Mouse (Mus musculus) spleen, adult 2 months (tissue): ENCODE measurements around the gene Hivep3. TPM values are rescaled to one million over a fixed set of nuclear protein-coding genes. Genes with fewer than 3 reads are reported as not detected.

Experiments
- DNase-seq, 2 experiments: peaks; one replicate each; pipeline versions ENCODE4 v3.0.0 to v3.0.0-alpha.2; 2012 to 2021; ENCODE audit warnings: low spot score in 2 of 2, low read depth in 1 of 2
- H3K27ac ChIP-seq: fragments of 200-500 bp; 2 replicates; pipeline ENCODE4 v1.5.1; 2012; ENCODE audit warnings: low read length, inconsistent platforms; ENCODE audit not compliant: insufficient read depth
- H3K27me3 ChIP-seq: fragments of 200-500 bp; 2 replicates; pipeline ENCODE4 v1.6.1; 2012; ENCODE audit warnings: mild to moderate bottlenecking, moderate library complexity, low read length, inconsistent platforms; ENCODE audit not compliant: control insufficient read depth, insufficient read depth
- H3K36me3 ChIP-seq: fragments of 200-500 bp; 2 replicates; pipeline ENCODE4 v1.6.1; 2012; ENCODE audit warnings: mild to moderate bottlenecking, low read length, inconsistent platforms; ENCODE audit not compliant: control insufficient read depth, insufficient read depth
- H3K4me1 ChIP-seq: fragments of 200-500 bp; 2 replicates; pipeline ENCODE4 v1.6.1; 2011; ENCODE audit warnings: inconsistent platforms; ENCODE audit not compliant: control insufficient read depth, insufficient read depth, insufficient read length
- H3K4me3 ChIP-seq: fragments of 200-500 bp; 2 replicates; pipeline ENCODE4 v1.5.1; 2011; ENCODE audit warnings: mild to moderate bottlenecking, inconsistent platforms; ENCODE audit not compliant: insufficient read depth, insufficient read length; ENCODE audit errors: extremely low read depth
- CTCF ChIP-seq: fragments of 200-500 bp; IDR thresholded peaks from 2 replicates; pipeline ENCODE4 v1.5.1; 2011; ENCODE audit warnings: mild to moderate bottlenecking, inconsistent platforms; ENCODE audit not compliant: insufficient read depth, insufficient read length, insufficient replicate concordance; ENCODE audit errors: extremely low read depth
- POLR2A ChIP-seq: fragments of 200-500 bp; IDR thresholded peaks from 2 replicates; pipeline ENCODE4 v1.6.1; 2011; ENCODE audit warnings: low read depth, low read length, inconsistent platforms
- WGBS: fragments of 180-500 bp; shearing (Covaris S2); methylation state at CpG from one replicate; pipeline ENCODE4 v1.1.7; 2018; 5-methylcytosine and 5-hydroxymethylcytosine counted together
- polyA plus RNA-seq: library from polyadenylated mRNA; depleted of rRNA; stranded (reverse); fragments of >200 nt; gene quantifications from 2 replicates; pipeline ENCODE4 v1.2.3, GENCODE M21; 2012

The Hivep3 gene
- polyA plus RNA-seq, 1 experiment = 8.7 TPM

GRCm38 (mm10) chr4:119833884-119834283 is 100.3 kb downstream of the Hivep3 start:
- WGBS = 58% methylated on average over 5 of the region's 5 CpGs
- Histone ChIP-seq H3K36me3 (no peaks in the 10 kb centered on the region), H3K27ac (no peak overlapping the region), H3K4me1 (peaks cover 1% of the 10 kb centered on the region; the same call in 1 of the 2 replicates), H3K27me3 (no peaks in the 10 kb centered on the region), H3K4me3 (no peak overlapping the region)
- no peak for TF ChIP-seq POLR2A
- no peak for TF ChIP-seq CTCF
- DNase-seq = no peak

GRCm38 (mm10) chr4:119836181-119836580 is 102.6 kb downstream of the Hivep3 start:
- no peak for TF ChIP-seq POLR2A
- no peak for TF ChIP-seq CTCF
- WGBS = 79% methylated on average over 3 of the region's 3 CpGs
- no peaks in the 10 kb centered on the region for H3K36me3 ChIP-seq
- no peak for DNase-seq
- no peak overlapping the region for H3K4me3 ChIP-seq
- no peak overlapping the region for H3K27ac ChIP-seq
- no peaks in the 10 kb centered on the region for H3K27me3 ChIP-seq
- H3K4me1 ChIP-seq = no peaks in the 10 kb centered on the region; the same call in 1 of the 2 replicates

- 97% methylated on average over 1 of the region's 1 CpGs for WGBS
- no peaks in the 10 kb centered on the region; the same call in 1 of the 2 replicates for H3K4me1 ChIP-seq
- no peak for DNase-seq
- TF ChIP-seq POLR2A = no peak
- no peak for TF ChIP-seq CTCF
- H3K27me3 ChIP-seq = no peaks in the 10 kb centered on the region
- no peak overlapping the region for H3K4me3 ChIP-seq
- no peak overlapping the region for H3K27ac ChIP-seq
- H3K36me3 ChIP-seq = no peaks in the 10 kb centered on the region
Observed at GRCm38 (mm10) chr4:119837505-119838065, 104.0 kb downstream of the Hivep3 start.

- H3K27ac ChIP-seq = no peak overlapping the region
- no peaks in the 10 kb centered on the region; the same call in 1 of the 2 replicates for H3K4me1 ChIP-seq
- TF ChIP-seq POLR2A = no peak
- TF ChIP-seq CTCF = no peak
- WGBS = 83% methylated on average over 2 of the region's 2 CpGs
- no peak for DNase-seq
- H3K27me3 ChIP-seq = no peaks in the 10 kb centered on the region
- H3K4me3 ChIP-seq = no peak overlapping the region
- no peaks in the 10 kb centered on the region for H3K36me3 ChIP-seq
Observed at GRCm38 (mm10) chr4:119838308-119838707, 104.7 kb downstream of the Hivep3 start.

GRCm38 (mm10) chr4:119843294-119843693 is 109.7 kb downstream of the Hivep3 start:
- no peaks in the 10 kb centered on the region for H3K27me3 ChIP-seq
- H3K4me3 ChIP-seq = no peak overlapping the region
- no peak overlapping the region for H3K27ac ChIP-seq
- TF ChIP-seq POLR2A (no peak), CTCF (no peak)
- DNase-seq = no peak
- WGBS = 35% methylated on average over 3 of the region's 3 CpGs
- peaks cover 5% of the 10 kb centered on the region; the same call in 1 of the 2 replicates for H3K4me1 ChIP-seq
- H3K36me3 ChIP-seq = no peaks in the 10 kb centered on the region

GRCm38 (mm10) chr4:119844267-119844666 is 110.7 kb downstream of the Hivep3 start:
- no peaks in the 10 kb centered on the region for H3K36me3 ChIP-seq
- no peak for DNase-seq
- H3K27ac ChIP-seq = no peak overlapping the region
- H3K4me3 ChIP-seq = no peak overlapping the region
- no peak for TF ChIP-seq POLR2A
- TF ChIP-seq CTCF = no peak
- no peaks in the 10 kb centered on the region for H3K27me3 ChIP-seq
- 52% methylated on average over 3 of the region's 3 CpGs for WGBS
- H3K4me1 ChIP-seq = peaks cover 5% of the 10 kb centered on the region; the same call in 1 of the 2 replicates

DNA sequence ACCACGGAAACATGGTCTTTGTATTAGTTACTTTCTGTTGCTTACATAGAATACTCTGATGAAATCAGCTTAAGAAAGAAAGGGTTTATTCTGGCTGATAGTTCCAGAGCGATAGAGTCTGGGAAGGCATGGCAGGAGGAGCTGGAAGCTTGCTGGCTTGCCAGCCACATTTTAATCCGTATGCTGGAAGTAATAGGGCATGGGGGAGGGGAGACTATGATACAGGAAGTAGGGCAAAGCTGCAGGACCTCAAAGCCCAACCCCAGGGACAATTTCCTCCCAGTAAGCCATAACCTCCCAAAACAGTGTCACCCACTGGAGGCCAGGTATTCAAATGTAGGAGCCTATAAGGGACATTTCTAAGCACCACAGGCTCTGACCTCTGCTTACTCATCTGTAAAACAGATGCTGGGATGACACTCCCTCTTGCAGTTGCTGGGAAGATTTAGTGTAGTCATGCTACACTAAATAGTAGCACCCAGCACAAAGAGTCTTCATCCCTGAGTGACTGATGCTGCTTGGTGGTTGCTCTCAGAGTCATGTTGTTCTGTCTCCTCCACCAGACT is 112.1 kb downstream of the Hivep3 start:
- Histone ChIP-seq H3K4me3 (no peak overlapping the region), H3K4me1 (peaks cover 5% of the 10 kb centered on the region; the same call in 1 of the 2 replicates), H3K36me3 (no peaks in the 10 kb centered on the region), H3K27me3 (no peaks in the 10 kb centered on the region), H3K27ac (no peak overlapping the region)
- 74% methylated on average over 3 of the region's 3 CpGs for WGBS
- DNase-seq = no peak
- TF ChIP-seq POLR2A (no peak), CTCF (no peak)
